Mouse (Mus musculus) adrenal gland (tissue): ENCODE data around the gene Skint10.

Experiments used
- intact Hi-C: fragments of 180-260 bp; cut with DNase I; formaldehyde crosslinking; loops from one replicate; pipeline ENCODE4 v1.15.1; 2025
- long read RNA-seq, 2 experiments: library from polyadenylated mRNA; unstranded; transcript quantifications; one replicate each; pipeline ENCODE4 v2.0.0; 2020; ENCODE audit warnings: borderline replicate concordance in 1 of 2; ENCODE audit not compliant: insufficient replicate concordance in 1 of 2

Gene Skint10
- long read RNA-seq, experiment 1, result 0 reads
- long read RNA-seq, experiment 2, result 0 reads

- intact Hi-C loops, result no loop called here
Measured at GRCm38 (mm10) chr4:112774766-112775165, at the start of gene Skint10. Gene Skint10, minus strand, starts transcription at chr4:112774866.

- intact Hi-C loops, result no loop called here
Measured at GRCm38 (mm10) chr4:112790646-112791045, 16.0 kb upstream of the Skint10 start.
